ENCODE assay signal across 12 mouse cellular contexts in the genomic region with DNA sequence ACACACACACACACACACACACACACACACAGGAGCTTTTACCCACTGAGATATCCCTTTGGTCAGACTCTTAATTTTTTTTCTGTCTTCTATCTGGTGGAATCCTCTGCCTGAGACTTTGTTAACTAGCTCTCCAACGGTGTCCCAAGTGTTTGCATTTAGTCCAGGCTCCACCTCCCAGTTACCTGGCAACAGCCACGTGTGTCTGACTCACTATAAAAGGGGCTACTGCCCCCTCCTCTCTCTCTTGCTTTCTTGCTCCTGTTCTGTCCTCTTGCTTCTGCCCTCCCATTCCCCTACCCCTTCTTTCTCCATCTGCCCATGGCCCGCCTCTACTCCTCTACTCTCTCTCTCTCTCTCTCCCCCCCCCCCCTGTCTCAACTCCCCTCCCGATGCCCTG. TPM values are rescaled to one million over a fixed set of nuclear protein-coding genes. Genes with fewer than 3 reads are reported as not detected.
DNase-seq lines count a peak whose midpoint lies in the region; ATAC-seq lines count a peak whose summit lies in the region.
"Had no signal": no experiment of that assay in that cellular context is flagged by ENCODE, and none has a peak within 500 bp of the region (broad histone marks: within the 10 kb centered on the region; RNA-seq: fewer than 3 reads in every experiment).

No protein-coding gene starts in this region.

- H3K27me3 ChIP-seq in forebrain, embryonic 11.5 days (ENCODE audit: control insufficient read depth, insufficient read depth, low read length) = no peaks in the 10 kb centered on the region
- no peaks in the 10 kb centered on the region for H3K27me3 ChIP-seq in forebrain, embryonic 16.5 days (replicated peaks; ENCODE audit: control insufficient read depth, insufficient read depth, low read length)
- H3K27me3 ChIP-seq in midbrain, embryonic 14.5 days (ENCODE audit: control insufficient read depth, insufficient read depth, low read length) = no peaks in the 10 kb centered on the region
- H3K27me3 ChIP-seq: limb, embryonic 13.5 days had no signal

- H3K36me3 ChIP-seq in forebrain, embryonic 11.5 days (ENCODE audit: control insufficient read depth, insufficient read depth, low read length) = no peaks in the 10 kb centered on the region
- H3K36me3 ChIP-seq in forebrain, embryonic 16.5 days (ENCODE audit: control insufficient read depth, insufficient read depth) = no peaks in the 10 kb centered on the region
- H3K36me3 ChIP-seq in midbrain, embryonic 14.5 days (ENCODE audit: control insufficient read depth, insufficient read depth, low read length) = no peaks in the 10 kb centered on the region
- H3K36me3 ChIP-seq: limb, embryonic 13.5 days had no signal

- no peaks in the 10 kb centered on the region for H3K9me3 ChIP-seq in forebrain, embryonic 11.5 days (ENCODE audit: control insufficient read depth, low read length)
- no peaks in the 10 kb centered on the region for H3K9me3 ChIP-seq in forebrain, embryonic 16.5 days (ENCODE audit: control insufficient read depth, low read length)
- no peaks in the 10 kb centered on the region for H3K9me3 ChIP-seq in midbrain, embryonic 14.5 days (ENCODE audit: control insufficient read depth, low read length)
- H3K9me3 ChIP-seq: limb, embryonic 13.5 days had no signal

- DNase-seq in forebrain, embryonic 11.5 days (ENCODE audit: low spot score) = no peak
- DNase-seq in embryo, embryonic 10 days (ENCODE audit: low spot score) = peak; percentile 65
- peak; percentile 42 for DNase-seq in forelimb bud, embryonic 11.5 days (ENCODE audit: low read depth, low spot score)
- peak; percentile 43 for DNase-seq in midbrain, embryonic 14.5 days
- no peak for DNase-seq in cerebellum, postnatal 14 days
- no peak for DNase-seq in testis, postnatal 10 days (ENCODE audit: low spot score)
- DNase-seq in kidney, adult 11 months = no peak
- DNase-seq: adrenal gland, postnatal 25 days; cerebellum, adult 11 months had no signal

- H3K4me3 ChIP-seq in forebrain, embryonic 11.5 days (ENCODE audit: low read depth, low read length) = no peak overlapping the region
- H3K4me3 ChIP-seq in forebrain, embryonic 16.5 days (replicated peaks; ENCODE audit: low read length) = no peak overlapping the region
- H3K4me3 ChIP-seq in midbrain, embryonic 14.5 days (replicated peaks; ENCODE audit: low read depth, low read length) = no peak overlapping the region
- H3K4me3 ChIP-seq: limb, embryonic 13.5 days had no signal

- no peak overlapping the region for H3K9ac ChIP-seq in forebrain, embryonic 11.5 days (ENCODE audit: low read length)
- H3K9ac ChIP-seq in forebrain, embryonic 16.5 days (replicated peaks; ENCODE audit: low read depth, low read length) = no peak overlapping the region
- H3K9ac ChIP-seq in midbrain, embryonic 14.5 days (replicated peaks; ENCODE audit: low read length) = no peak overlapping the region
- H3K9ac ChIP-seq: limb, embryonic 13.5 days had no signal

- H3K4me2 ChIP-seq in forebrain, embryonic 11.5 days (ENCODE audit: low read depth, low read length, severe bottlenecking) = peak overlapping the region; percentile 5; the same call in 1 of the 2 replicates
- H3K4me2 ChIP-seq in forebrain, embryonic 16.5 days (ENCODE audit: low read length) = no peak overlapping the region
- peak overlapping the region; percentile 6; the same call in 1 of the 2 replicates for H3K4me2 ChIP-seq in midbrain, embryonic 14.5 days (ENCODE audit: low read length)
- H3K4me2 ChIP-seq: limb, embryonic 13.5 days had no signal

- 6% methylated on average over 3 of the region's 4 CpGs for WGBS in forebrain, embryonic 11.5 days
- WGBS in forebrain, embryonic 16.5 days = 3% methylated on average over 4 of the region's 4 CpGs
- WGBS in midbrain, embryonic 14.5 days = 2% methylated on average over 4 of the region's 4 CpGs

- no peak overlapping the region for H3K27ac ChIP-seq in forebrain, embryonic 11.5 days (ENCODE audit: low read depth, low read length)
- no peak overlapping the region for H3K27ac ChIP-seq in forebrain, embryonic 16.5 days (ENCODE audit: low read length)
- no peak overlapping the region for H3K27ac ChIP-seq in midbrain, embryonic 14.5 days (replicated peaks; ENCODE audit: low read depth, low read length)
- H3K27ac ChIP-seq: limb, embryonic 13.5 days; macrophage had no signal

- no peak for ATAC-seq in forebrain, embryonic 11.5 days (replicated peaks; ENCODE audit: low FRiP score)
- ATAC-seq in forebrain, embryonic 16.5 days = no peak
- no peak for ATAC-seq in midbrain, embryonic 14.5 days (ENCODE audit: low FRiP score, low TSS enrichment)

- H3K4me1 ChIP-seq in forebrain, embryonic 11.5 days (replicated peaks; ENCODE audit: control insufficient read depth, insufficient read depth, low read length) = peaks cover under 1% of the 10 kb centered on the region; the same call in 1 of the 2 replicates
- peaks cover 9% of the 10 kb centered on the region for H3K4me1 ChIP-seq in forebrain, embryonic 16.5 days (replicated peaks; ENCODE audit: control insufficient read depth, insufficient read depth, low read length)
- peaks cover 7% of the 10 kb centered on the region for H3K4me1 ChIP-seq in midbrain, embryonic 14.5 days (ENCODE audit: control insufficient read depth, insufficient read depth, low read length)

RNA-seq across cellular contexts. Expression of gene Max, which starts 3.9 kb away (rescaled TPM):
- polyA plus RNA-seq in forebrain, embryonic 11.5 days (2014; fragmentation: Nextera tagmentation; extraction: Ambion mirVana) = 19.4 and 21.5 TPM in 2 replicates
- 20.4 and 25.2 TPM in 2 replicates for polyA plus RNA-seq in forebrain, embryonic 16.5 days (2015; fragmentation: Nextera tagmentation; extraction: Ambion mirVana)
- polyA plus RNA-seq in midbrain, embryonic 14.5 days (2014; fragmentation: Nextera tagmentation; extraction: Ambion mirVana) = 52.5 and 118 TPM in 2 replicates

Comparison
In these comparisons a context has a peak if more than half of its experiments do, and no peak if none do; other contexts are left out.
1. DNase-seq: peak in embryo, embryonic 10 days (single experiment), forelimb bud, embryonic 11.5 days (single experiment) and midbrain, embryonic 14.5 days (single experiment); none in forebrain, embryonic 11.5 days (single experiment), cerebellum, postnatal 14 days (0 of 2), testis, postnatal 10 days (single experiment) and kidney, adult 11 months (single experiment).